Mouse (Mus musculus) small intestine, adult 2 months (tissue): ENCODE measurements at regions not wholly inside any gene's neighbourhood (a gene's known extent, or its start where the extent isn't known, plus 50 kb on each side); places are given as distances from the start of the nearest gene placed in this dataset.

Experiments
- H3K27ac ChIP-seq: fragments of 200-500 bp; 2 replicates; pipeline ENCODE4 v1.5.1; 2012; ENCODE audit warnings: low read depth, low read length, control low read depth, inconsistent platforms; ENCODE audit not compliant: insufficient read depth
- H3K27me3 ChIP-seq: fragments of 200-500 bp; 2 replicates; pipeline ENCODE4 v1.6.1; 2012; ENCODE audit warnings: mild to moderate bottlenecking, moderate library complexity, low read length, inconsistent platforms; ENCODE audit not compliant: control insufficient read depth, insufficient read depth
- H3K36me3 ChIP-seq: fragments of 200-500 bp; 2 replicates; pipeline ENCODE4 v1.6.1; 2012; ENCODE audit warnings: mild to moderate bottlenecking, low read length, control low read depth, inconsistent platforms; ENCODE audit not compliant: control insufficient read depth, insufficient read depth
- H3K4me1 ChIP-seq: fragments of 200-500 bp; 2 replicates; pipeline ENCODE4 v1.6.1; 2012; ENCODE audit warnings: low read length, inconsistent platforms, mixed read lengths; ENCODE audit not compliant: control insufficient read depth, insufficient read depth, insufficient read length
- H3K4me3 ChIP-seq: fragments of 200-500 bp; 2 replicates; pipeline ENCODE4 v1.5.1; 2012; ENCODE audit warnings: low read depth, mild to moderate bottlenecking, control low read depth, inconsistent platforms, low read length, moderate library complexity
- CTCF ChIP-seq: fragments of 200-500 bp; IDR thresholded peaks from 2 replicates; pipeline ENCODE4 v1.5.1; 2012; ENCODE audit warnings: low read depth, mild to moderate bottlenecking, control low read depth, inconsistent platforms, low read length, moderate library complexity, mixed read lengths; ENCODE audit not compliant: insufficient replicate concordance, insufficient read length; ENCODE audit errors: extremely low read depth
- POLR2A ChIP-seq: fragments of 200-500 bp; IDR thresholded peaks from 2 replicates; pipeline ENCODE4 v1.6.1; 2012; ENCODE audit warnings: low read depth, mild to moderate bottlenecking, control low read depth, inconsistent platforms, low read length, moderate library complexity
- WGBS: fragments of 180-500 bp; shearing (Covaris S2); methylation state at CpG from one replicate; pipeline ENCODE4 v1.1.7; 2018; 5-methylcytosine and 5-hydroxymethylcytosine counted together

DNA sequence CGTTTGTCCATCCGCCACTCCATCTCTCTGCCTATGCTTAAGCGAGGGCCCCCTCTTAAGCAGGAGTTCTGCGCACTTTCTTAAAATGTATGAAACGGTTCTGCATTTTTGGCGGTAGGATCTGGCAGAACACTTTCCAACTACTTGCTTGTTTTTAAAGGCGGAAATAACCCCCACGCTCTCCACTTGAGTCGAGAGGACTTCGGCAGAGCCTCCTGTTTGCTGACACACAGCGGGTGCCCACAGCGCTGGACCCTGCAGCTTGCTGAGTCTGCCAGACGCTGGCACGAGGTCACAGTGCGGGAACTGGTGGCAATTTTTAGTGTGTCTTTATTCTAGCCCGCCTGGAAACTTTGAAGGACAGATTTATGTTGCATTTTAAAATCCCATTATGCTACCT, 299.5 kb upstream of the Tbx3 start:
- WGBS = 20% methylated on average over 16 of the region's 16 CpGs
- Histone ChIP-seq H3K4me1 (no peaks in the 10 kb centered on the region), H3K4me3 (no peak overlapping the region), H3K36me3 (no peaks in the 10 kb centered on the region), H3K27me3 (no peaks in the 10 kb centered on the region; the same call in 1 of the 2 replicates), H3K27ac (no peak overlapping the region)
- TF ChIP-seq CTCF = no peak
- no peak for TF ChIP-seq POLR2A

DNA sequence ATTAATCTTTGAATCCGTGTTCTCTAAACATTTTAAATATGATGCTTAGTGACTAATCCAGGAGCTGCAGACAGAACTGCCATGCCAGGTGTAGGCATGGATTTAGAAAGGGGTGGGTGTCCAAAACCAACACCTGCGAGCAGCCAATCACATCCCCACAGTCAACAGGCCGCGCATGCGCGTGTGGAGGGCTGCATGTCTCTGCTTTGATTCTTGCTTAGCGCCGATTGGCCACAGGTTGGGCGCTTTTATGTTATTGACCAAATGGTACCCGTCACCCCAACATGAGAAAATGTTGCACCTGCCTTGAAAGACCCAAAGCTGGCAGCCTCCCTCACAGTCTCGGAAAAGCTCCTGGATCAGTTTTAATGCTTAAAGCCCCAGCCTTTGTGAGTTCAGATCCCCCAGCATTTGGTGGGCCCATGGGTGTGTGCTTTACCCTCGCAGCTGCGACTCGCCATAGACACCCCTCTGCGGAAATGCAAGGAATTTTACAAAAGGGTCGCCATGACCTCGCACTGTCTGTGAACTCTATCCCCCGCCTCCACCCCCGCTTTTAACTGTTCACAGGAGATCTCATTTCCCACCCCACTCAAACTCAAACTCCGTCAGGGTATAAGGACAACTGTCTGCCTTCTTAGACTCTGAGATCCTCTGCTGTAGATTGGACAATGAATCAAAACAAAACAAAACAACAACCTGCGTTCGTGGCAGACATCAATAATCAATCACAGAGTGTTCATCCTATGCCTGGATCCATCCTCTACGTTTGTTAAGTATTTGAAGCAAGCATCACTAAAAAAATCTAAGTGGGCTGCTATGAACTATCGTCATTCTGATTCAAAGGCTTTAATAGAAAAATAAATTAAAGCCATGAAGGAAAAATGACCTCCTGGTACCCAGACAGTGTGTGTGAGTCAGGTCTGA, 296.4 kb upstream of the Tbx3 start:
- no peak overlapping the region for H3K4me3 ChIP-seq
- H3K27ac ChIP-seq = no peak overlapping the region
- no peaks in the 10 kb centered on the region for H3K4me1 ChIP-seq
- no peaks in the 10 kb centered on the region for H3K36me3 ChIP-seq
- WGBS = 90% methylated on average over 24 of the region's 24 CpGs
- no peaks in the 10 kb centered on the region; the same call in 1 of the 2 replicates for H3K27me3 ChIP-seq
- no peak for TF ChIP-seq POLR2A
- TF ChIP-seq CTCF = no peak

DNA sequence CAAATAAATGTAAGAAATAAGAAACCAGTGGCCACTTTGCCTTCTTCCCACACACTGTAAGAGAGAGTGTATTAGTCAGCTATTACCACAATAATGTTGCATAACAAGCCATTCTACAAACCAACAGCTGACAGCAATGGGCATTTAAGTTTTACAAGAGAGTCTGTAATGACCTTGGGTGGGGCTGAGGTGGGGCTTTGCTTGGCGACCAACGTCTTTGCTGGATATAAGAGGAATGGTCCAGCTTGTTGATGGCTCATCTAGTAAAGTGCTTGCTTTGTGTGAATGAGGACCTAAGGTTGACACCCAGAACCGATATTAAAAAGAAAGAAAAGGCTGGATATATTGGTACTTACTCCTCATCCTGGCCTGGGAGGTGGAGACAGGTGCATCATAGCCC, 295.6 kb upstream of the Tbx3 start:
- Histone ChIP-seq H3K27me3 (no peaks in the 10 kb centered on the region; the same call in 1 of the 2 replicates), H3K36me3 (no peaks in the 10 kb centered on the region), H3K27ac (no peak overlapping the region), H3K4me1 (no peaks in the 10 kb centered on the region), H3K4me3 (no peak overlapping the region)
- 51% methylated on average over 3 of the region's 3 CpGs for WGBS
- TF ChIP-seq POLR2A = no peak
- no peak for TF ChIP-seq CTCF

DNA sequence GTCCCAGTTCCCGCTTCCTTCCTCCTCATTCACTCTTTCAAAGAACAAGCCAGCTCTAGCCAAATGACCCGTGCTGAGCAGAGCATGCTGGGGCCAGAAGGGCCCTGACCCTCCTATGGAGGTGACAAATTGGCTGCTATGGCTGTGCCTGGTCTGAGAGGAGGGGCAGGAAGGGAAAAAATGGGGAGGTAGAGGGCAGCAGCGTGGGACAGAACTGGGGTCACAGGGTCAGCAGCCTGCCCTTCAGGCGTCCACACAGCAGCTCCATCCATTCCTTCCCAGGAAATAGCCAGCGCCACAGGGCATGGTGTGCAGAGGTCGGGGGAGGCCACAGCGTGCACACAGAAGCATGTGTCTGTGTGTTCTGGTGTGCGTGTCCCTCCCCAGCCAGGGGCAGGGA, 292.2 kb upstream of the Tbx3 start:
- 62% methylated on average over 8 of the region's 8 CpGs for WGBS
- no peak overlapping the region for H3K4me3 ChIP-seq
- H3K4me1 ChIP-seq = no peaks in the 10 kb centered on the region
- no peaks in the 10 kb centered on the region for H3K27me3 ChIP-seq
- H3K36me3 ChIP-seq = no peaks in the 10 kb centered on the region
- TF ChIP-seq CTCF = no peak
- TF ChIP-seq POLR2A = no peak
- H3K27ac ChIP-seq = no peak overlapping the region

DNA sequence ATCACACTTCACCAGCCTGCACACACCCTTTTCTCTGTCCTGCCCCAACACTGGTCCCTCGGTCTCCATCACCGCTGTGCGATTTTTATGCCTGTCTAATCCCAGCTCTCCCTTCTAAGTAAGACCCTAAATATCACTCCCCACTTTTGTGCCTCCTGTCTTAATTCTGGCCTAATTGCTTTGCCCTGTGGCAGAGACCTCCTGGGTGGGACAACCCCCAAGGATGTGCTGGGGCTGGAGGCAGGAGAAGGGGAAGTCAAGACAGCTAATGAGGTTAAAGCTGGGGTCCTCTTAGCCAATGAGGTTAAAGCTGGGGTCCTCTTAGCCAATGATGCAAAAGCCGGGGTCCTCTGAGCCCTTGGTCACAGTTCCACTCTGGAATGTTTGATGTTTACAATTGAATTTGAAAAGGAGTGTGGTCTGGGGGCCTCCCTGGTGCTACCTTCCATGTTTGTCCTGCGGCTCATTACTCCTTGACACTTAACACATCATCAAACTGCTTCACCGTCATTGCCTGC, 290.5 kb upstream of the Tbx3 start:
- no peaks in the 10 kb centered on the region for H3K27me3 ChIP-seq
- no peak overlapping the region for H3K27ac ChIP-seq
- H3K4me3 ChIP-seq = no peak overlapping the region
- H3K4me1 ChIP-seq = no peaks in the 10 kb centered on the region
- 73% methylated on average over 6 of the region's 6 CpGs for WGBS
- TF ChIP-seq CTCF (no peak), POLR2A (no peak)
- no peaks in the 10 kb centered on the region for H3K36me3 ChIP-seq

DNA sequence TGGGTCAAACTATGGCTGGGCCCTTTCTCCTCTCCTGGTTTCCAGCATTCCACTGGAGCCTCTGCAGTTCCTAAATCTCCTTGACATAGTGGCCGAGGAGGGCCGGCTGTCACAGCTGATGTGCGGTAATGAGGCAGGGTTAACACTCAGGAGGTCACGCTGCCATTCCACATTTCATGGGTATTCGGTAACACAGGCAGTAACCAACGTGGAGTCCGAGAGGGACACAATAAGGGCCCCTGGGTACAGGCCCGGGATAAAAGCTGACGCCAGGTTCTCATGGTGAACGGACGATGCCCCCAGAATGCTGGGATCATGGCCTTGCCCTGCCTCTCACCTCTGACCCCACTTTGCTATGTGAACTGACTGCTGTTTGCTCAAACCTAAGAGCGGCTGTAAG, 289.0 kb upstream of the Tbx3 start:
- H3K4me3 ChIP-seq = no peak overlapping the region
- no peaks in the 10 kb centered on the region for H3K36me3 ChIP-seq
- WGBS = 91% methylated on average over 12 of the region's 12 CpGs
- no peaks in the 10 kb centered on the region for H3K4me1 ChIP-seq
- H3K27ac ChIP-seq = no peak overlapping the region
- TF ChIP-seq POLR2A (no peak), CTCF (no peak)
- no peaks in the 10 kb centered on the region for H3K27me3 ChIP-seq

DNA sequence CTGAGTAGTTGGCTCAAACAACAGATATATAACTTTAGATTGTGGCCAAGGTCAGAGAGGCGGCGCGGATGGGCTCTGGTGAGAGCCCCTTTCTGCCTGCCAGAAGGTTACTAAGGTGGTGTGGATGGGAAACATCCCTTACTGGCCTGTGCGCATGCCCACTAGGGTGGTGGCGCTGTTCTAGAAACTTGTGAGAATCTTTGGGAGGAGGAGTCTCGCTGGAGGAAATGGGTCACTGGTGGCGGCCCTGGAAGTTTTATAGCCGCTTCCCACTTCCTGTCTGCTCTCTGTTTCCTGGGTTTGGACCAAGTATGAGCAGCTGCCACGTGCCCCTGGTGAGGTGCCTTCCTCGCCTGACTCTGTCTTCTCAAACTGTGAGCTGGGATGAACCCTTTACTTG, 285.0 kb upstream of the Tbx3 start:
- Histone ChIP-seq H3K4me1 (no peaks in the 10 kb centered on the region), H3K27me3 (no peaks in the 10 kb centered on the region), H3K27ac (no peak overlapping the region), H3K4me3 (no peak overlapping the region), H3K36me3 (no peaks in the 10 kb centered on the region)
- no peak for TF ChIP-seq POLR2A
- no peak for TF ChIP-seq CTCF
- whole genome bisulfite sequencing = 87% methylated on average over 10 of the region's 10 CpGs
